Mouse (Mus musculus): Measurements from ENCODE around the gene Myt1l.

DNA sequence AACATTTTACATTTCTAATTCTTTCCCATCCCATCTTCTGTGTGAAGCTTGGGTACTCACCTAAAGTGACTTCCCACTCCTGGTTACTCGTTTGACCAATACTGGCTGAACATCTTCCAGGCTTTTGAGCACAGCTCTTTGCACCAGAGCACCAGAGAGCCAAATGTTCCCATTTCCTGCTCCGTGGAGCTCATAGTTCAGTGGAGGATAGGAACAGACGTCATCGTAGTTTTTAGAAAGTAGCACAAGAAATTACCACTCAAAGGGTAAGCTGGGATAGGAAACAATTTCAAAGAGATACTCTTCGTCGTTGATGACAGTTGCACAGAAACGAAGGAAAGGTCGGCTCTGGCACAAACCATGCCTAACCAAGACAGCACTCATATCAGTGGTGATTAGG is 154.2 kb downstream of the Myt1l start:
- TF ChIP-seq CTCF (conservative IDR thresholded peaks at IDR 0.05; ENCODE audit: low read length), result no peak
- no peak for TF ChIP-seq NANOG (IDR thresholded peaks at IDR 0.05; ENCODE audit: borderline replicate concordance, low read length)
- no peak for TF ChIP-seq POU5F1 (IDR thresholded peaks at IDR 0.05; ENCODE audit: borderline replicate concordance, low read length)

All from E14TG2a.4 (cell line).